Mouse (Mus musculus) E14TG2a.4 (cell line): ENCODE measurements around the gene Ryr1.

ENCODE experiments used
- CTCF ChIP-seq: conservative IDR thresholded peaks from 2 replicates; pipeline ENCODE4 v1.5.1; 2014; ENCODE audit warnings: low read length
- NANOG ChIP-seq: IDR thresholded peaks from 2 replicates; pipeline ENCODE4 v1.6.1; 2014; ENCODE audit warnings: borderline replicate concordance, low read length, mixed read lengths
- POU5F1 ChIP-seq: IDR thresholded peaks from 2 replicates; pipeline ENCODE4 v1.6.1; 2014; ENCODE audit warnings: low read length, borderline replicate concordance

DNA sequence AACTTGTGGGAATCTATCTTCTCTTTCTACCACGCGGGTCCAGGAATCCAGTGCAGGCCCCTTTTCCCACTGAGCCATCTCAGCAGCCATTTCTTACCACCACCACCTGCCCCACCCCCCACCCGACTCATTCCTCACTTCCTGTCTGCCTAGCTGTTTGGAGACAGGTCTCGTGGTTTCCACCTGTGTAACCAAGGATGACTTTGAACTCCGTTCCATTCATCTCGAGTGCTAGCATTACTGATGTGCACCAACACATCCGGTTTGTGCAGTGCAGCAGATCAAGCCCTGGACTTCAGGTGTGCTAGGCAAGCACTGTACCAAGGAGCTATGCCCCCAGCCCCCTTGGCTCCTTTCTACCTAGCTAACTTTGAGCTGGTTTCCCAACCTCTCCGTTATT lies 16.4 kb upstream of the Ryr1 start:
- TF ChIP-seq NANOG: no peak
- no peak for TF ChIP-seq CTCF
- no peak for TF ChIP-seq POU5F1
